Mouse (Mus musculus): ENCODE measurements around the gene Tat.
A peak's percentile ranks its signal among the peaks of the same experiment; 100 is the strongest.

Tat gene

GRCm38 (mm10) chr8:109990224-109990623, at the start of gene Tat:
Gene Tat, plus strand, starts transcription at chr8:109990437.
- no peak for DNase-seq (ENCODE audit: low read depth)

- DNase-seq (ENCODE audit: low read depth), result no peak
Observed at GRCm38 (mm10) chr8:109941606-109942360, 48.5 kb upstream of the Tat start.

- no peak for DNase-seq (ENCODE audit: low read depth)
Observed at GRCm38 (mm10) chr8:109945153-109945632, 45.0 kb upstream of the Tat start.

GRCm38 (mm10) chr8:109945694-109946093, 44.5 kb upstream of the Tat start:
- no peak for DNase-seq (ENCODE audit: low read depth)

GRCm38 (mm10) chr8:109946272-109946671, 44.0 kb upstream of the Tat start:
- no peak for DNase-seq (ENCODE audit: low read depth)

- DNase-seq (ENCODE audit: low read depth), result peak; percentile 45
Observed at GRCm38 (mm10) chr8:109947447-109948284, 42.6 kb upstream of the Tat start.

- DNase-seq (ENCODE audit: low read depth), result no peak
Observed at GRCm38 (mm10) chr8:109948285-109948564, 42.0 kb upstream of the Tat start.

- DNase-seq (ENCODE audit: low read depth), result no peak
Observed at GRCm38 (mm10) chr8:109952171-109952570, 38.1 kb upstream of the Tat start.

- DNase-seq (ENCODE audit: low read depth), result no peak
Observed at GRCm38 (mm10) chr8:109954486-109954948, 35.7 kb upstream of the Tat start.

GRCm38 (mm10) chr8:109957167-109958028, 32.8 kb upstream of the Tat start:
- DNase-seq (ENCODE audit: low read depth), result peak; percentile 83

GRCm38 (mm10) chr8:109958036-109958655, 32.1 kb upstream of the Tat start:
- DNase-seq (ENCODE audit: low read depth), result no peak

- DNase-seq (ENCODE audit: low read depth), result no peak
Observed at GRCm38 (mm10) chr8:109959112-109959511, 31.1 kb upstream of the Tat start.

GRCm38 (mm10) chr8:109961693-109962367, 28.4 kb upstream of the Tat start, which contains the start of gene Marveld3:
Gene Marveld3, minus strand, starts transcription at chr8:109962203.
- peak; percentile 72 for DNase-seq (ENCODE audit: low read depth)

- no peak for DNase-seq (ENCODE audit: low read depth)
Observed at GRCm38 (mm10) chr8:109962896-109963295, 27.3 kb upstream of the Tat start.

GRCm38 (mm10) chr8:109963421-109963820, 26.8 kb upstream of the Tat start:
- DNase-seq (ENCODE audit: low read depth), result no peak

GRCm38 (mm10) chr8:109964106-109964505, 26.1 kb upstream of the Tat start:
- DNase-seq (ENCODE audit: low read depth), result no peak

GRCm38 (mm10) chr8:109968837-109969236, 21.4 kb upstream of the Tat start:
- no peak for DNase-seq (ENCODE audit: low read depth)

- DNase-seq (ENCODE audit: low read depth), result peak; percentile 67
Observed at GRCm38 (mm10) chr8:109970323-109970722, 19.9 kb upstream of the Tat start.

- no peak for DNase-seq (ENCODE audit: low read depth)
Observed at GRCm38 (mm10) chr8:109972901-109973300, 17.3 kb upstream of the Tat start.

- DNase-seq (ENCODE audit: low read depth), result no peak
Observed at GRCm38 (mm10) chr8:109979339-109979738, 10.9 kb upstream of the Tat start.
